Mouse (Mus musculus) spleen, adult 2 months (tissue): Measurements from ENCODE around the gene Ptgir. TPM values are rescaled to one million over a fixed set of nuclear protein-coding genes. Genes with fewer than 3 reads are reported as not detected.
A peak's percentile ranks its signal among the peaks of the same experiment; 100 is the strongest.

Experiments
- DNase-seq, 2 experiments: peaks; one replicate each; pipeline versions ENCODE4 v3.0.0 to v3.0.0-alpha.2; 2012 to 2021; ENCODE audit warnings: low spot score in 2 of 2, low read depth in 1 of 2
- H3K27ac ChIP-seq: fragments of 200-500 bp; 2 replicates; pipeline ENCODE4 v1.5.1; 2012; ENCODE audit warnings: low read length, inconsistent platforms; ENCODE audit not compliant: insufficient read depth
- H3K27me3 ChIP-seq: fragments of 200-500 bp; 2 replicates; pipeline ENCODE4 v1.6.1; 2012; ENCODE audit warnings: mild to moderate bottlenecking, moderate library complexity, low read length, inconsistent platforms; ENCODE audit not compliant: control insufficient read depth, insufficient read depth
- H3K36me3 ChIP-seq: fragments of 200-500 bp; 2 replicates; pipeline ENCODE4 v1.6.1; 2012; ENCODE audit warnings: mild to moderate bottlenecking, low read length, inconsistent platforms; ENCODE audit not compliant: control insufficient read depth, insufficient read depth
- H3K4me1 ChIP-seq: fragments of 200-500 bp; 2 replicates; pipeline ENCODE4 v1.6.1; 2011; ENCODE audit warnings: inconsistent platforms; ENCODE audit not compliant: control insufficient read depth, insufficient read depth, insufficient read length
- H3K4me3 ChIP-seq: fragments of 200-500 bp; 2 replicates; pipeline ENCODE4 v1.5.1; 2011; ENCODE audit warnings: mild to moderate bottlenecking, inconsistent platforms; ENCODE audit not compliant: insufficient read depth, insufficient read length; ENCODE audit errors: extremely low read depth
- CTCF ChIP-seq: fragments of 200-500 bp; IDR thresholded peaks from 2 replicates; pipeline ENCODE4 v1.5.1; 2011; ENCODE audit warnings: mild to moderate bottlenecking, inconsistent platforms; ENCODE audit not compliant: insufficient read depth, insufficient read length, insufficient replicate concordance; ENCODE audit errors: extremely low read depth
- POLR2A ChIP-seq: fragments of 200-500 bp; IDR thresholded peaks from 2 replicates; pipeline ENCODE4 v1.6.1; 2011; ENCODE audit warnings: low read depth, low read length, inconsistent platforms
- WGBS: fragments of 180-500 bp; shearing (Covaris S2); methylation state at CpG from one replicate; pipeline ENCODE4 v1.1.7; 2018; 5-methylcytosine and 5-hydroxymethylcytosine counted together
- polyA plus RNA-seq: library from polyadenylated mRNA; depleted of rRNA; stranded (reverse); fragments of >200 nt; gene quantifications from 2 replicates; pipeline ENCODE4 v1.2.3, GENCODE M21; 2012

The Ptgir gene
- polyA plus RNA-seq, 1 experiment, result 9.2 TPM

DNA sequence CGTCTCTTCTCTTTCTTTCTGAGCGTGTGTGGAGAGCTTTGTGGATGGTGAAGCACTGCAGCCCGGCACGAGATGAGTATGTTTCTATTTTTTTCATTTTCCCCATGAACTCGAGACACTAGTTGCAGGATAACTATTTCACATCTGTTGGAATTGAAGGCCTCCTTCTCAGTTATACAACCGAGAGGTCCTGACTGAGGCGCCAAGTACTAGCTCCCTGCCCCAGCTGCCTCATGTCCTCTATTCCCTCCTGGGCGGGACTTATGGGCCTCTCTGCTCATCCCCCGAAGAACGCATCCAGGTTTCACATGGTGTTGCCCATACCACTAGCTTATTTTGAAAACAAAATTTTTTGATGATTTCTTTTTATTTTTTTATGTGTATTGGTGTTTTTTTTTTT is 10.8 kb upstream of the Ptgir start:
- no peak for TF ChIP-seq CTCF
- no peak for TF ChIP-seq POLR2A
- no peaks in the 10 kb centered on the region for H3K36me3 ChIP-seq
- H3K4me1 ChIP-seq, result peaks cover 5% of the 10 kb centered on the region; the same call in 1 of the 2 replicates
- DNase-seq, result no peak
- H3K27ac ChIP-seq, result no peak overlapping the region
- peaks cover 7% of the 10 kb centered on the region; the same call in 1 of the 2 replicates for H3K27me3 ChIP-seq
- WGBS, result 43% methylated on average over 10 of the region's 10 CpGs
- no peak overlapping the region for H3K4me3 ChIP-seq

DNA sequence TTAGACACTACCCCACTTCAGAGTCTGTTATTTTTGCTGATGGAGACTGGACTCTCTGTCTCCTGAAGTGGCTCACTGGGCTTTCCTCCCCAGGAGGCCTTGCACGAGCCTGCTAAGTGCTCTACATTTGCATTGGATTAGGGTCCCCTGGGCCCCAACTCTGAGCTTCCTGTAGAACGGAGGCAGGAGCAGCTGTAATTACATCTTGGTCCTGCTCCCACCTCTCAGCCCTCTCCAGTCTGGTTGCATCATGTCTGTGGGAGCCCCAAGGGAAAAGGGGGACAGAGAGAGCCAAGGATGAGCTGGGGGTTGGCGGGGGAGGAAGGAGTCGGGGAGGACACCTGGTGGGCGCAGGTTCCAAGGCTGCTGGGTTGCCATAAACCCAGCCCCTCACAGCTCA is 5.8 kb upstream of the Ptgir start:
- no peak for TF ChIP-seq POLR2A
- TF ChIP-seq CTCF, result no peak
- Histone ChIP-seq H3K27ac (no peak overlapping the region), H3K4me1 (peaks cover 3% of the 10 kb centered on the region; the same call in 1 of the 2 replicates), H3K27me3 (no peaks in the 10 kb centered on the region), H3K36me3 (no peaks in the 10 kb centered on the region), H3K4me3 (no peak overlapping the region)
- WGBS, result 47% methylated on average over 5 of the region's 5 CpGs
- no peak for DNase-seq

DNA sequence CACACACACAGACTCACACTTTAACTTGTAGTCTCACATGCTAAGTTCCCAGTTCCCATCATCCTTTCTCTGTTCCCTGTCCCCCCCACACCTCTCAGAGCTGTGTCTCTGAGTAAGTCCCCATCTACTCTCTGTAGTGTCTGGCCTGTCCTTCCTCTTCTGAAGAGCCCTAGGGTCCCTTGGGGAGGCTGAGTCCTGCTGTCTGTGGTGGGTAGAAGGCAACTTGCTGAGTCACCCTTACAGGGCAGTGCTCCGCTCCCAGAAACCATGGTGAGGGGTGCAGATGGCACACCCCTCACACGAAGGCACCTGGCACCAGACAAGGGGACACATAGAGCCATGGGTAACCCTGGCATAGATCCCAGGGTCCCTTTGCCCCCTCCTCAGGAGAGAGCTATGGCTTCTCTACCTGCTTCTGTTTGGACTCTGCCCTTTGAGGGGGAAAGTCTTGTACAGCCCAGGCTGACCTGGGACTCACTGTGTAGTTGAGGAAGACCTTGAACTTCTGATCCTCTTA is 2.8 kb upstream of the Ptgir start:
- no peak for TF ChIP-seq POLR2A
- TF ChIP-seq CTCF, result no peak
- H3K4me3 ChIP-seq, result no peak overlapping the region
- peaks cover 17% of the 10 kb centered on the region for H3K4me1 ChIP-seq
- H3K27me3 ChIP-seq, result no peaks in the 10 kb centered on the region
- H3K27ac ChIP-seq, result no peak overlapping the region
- 26% methylated on average over 2 of the region's 2 CpGs for WGBS
- H3K36me3 ChIP-seq, result no peaks in the 10 kb centered on the region
- no peak for DNase-seq

DNA sequence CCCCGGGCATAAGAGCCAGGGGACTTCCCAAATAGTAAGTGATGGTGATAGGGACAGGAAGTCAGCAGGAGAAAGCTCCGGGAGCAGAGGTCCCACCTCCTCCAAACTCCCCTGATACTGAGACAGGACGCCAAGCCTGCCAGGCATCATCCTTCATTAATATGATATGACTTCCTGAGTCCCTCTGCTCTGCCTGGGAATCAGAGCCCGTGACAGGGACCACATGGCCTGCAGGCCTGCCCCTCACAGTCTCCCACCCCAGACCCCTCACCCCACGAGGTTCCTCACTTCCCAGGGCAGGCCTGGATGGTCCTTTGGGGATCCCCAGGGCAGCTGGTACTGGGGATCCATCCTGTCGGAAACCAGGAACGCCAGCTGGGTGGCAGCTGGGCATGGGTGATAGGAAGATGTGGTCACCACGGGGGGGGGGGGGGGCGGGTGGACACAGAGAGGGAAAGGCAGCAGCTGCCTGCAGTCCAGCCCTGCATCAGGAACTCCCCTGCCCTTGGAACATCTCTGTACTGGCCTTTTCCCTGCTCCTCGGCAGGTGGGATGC is 2.1 kb upstream of the Ptgir start:
- WGBS, result 66% methylated on average over 9 of the region's 10 CpGs
- H3K27ac ChIP-seq, result no peak overlapping the region
- no peaks in the 10 kb centered on the region for H3K27me3 ChIP-seq
- TF ChIP-seq CTCF (no peak), POLR2A (no peak)
- no peak overlapping the region for H3K4me3 ChIP-seq
- no peak for DNase-seq
- no peaks in the 10 kb centered on the region for H3K36me3 ChIP-seq
- peaks cover 17% of the 10 kb centered on the region for H3K4me1 ChIP-seq

DNA sequence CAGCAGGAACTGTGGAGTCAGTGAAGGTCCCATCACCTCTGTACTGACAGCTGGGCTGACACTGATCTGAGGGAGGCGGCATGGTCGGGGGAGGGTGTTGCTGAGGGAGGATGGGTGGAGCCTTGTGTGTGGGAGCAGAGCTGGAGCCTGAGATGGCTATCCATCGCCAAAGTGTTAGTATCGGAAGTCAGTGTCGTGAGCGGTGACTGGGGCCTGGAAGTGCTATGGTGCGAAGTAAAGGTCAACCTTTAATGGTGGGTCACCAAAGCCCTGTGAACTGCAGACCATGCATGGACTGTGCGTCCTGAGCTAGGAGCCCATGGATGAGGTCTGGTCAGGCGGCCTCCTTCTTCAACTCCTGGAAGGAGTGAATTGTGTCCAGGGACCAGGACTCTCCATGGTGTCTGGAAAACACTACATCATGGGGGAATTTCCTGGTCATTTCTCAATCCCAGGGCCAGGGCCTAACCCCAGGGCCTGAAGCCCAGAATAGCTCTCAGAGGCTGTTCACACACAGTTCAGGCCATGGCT is 734 bp upstream of the Ptgir start:
- H3K27me3 ChIP-seq, result no peaks in the 10 kb centered on the region
- TF ChIP-seq POLR2A (no peak), CTCF (no peak)
- whole genome bisulfite sequencing, result 78% methylated on average over 9 of the region's 9 CpGs
- no peak for DNase-seq
- H3K27ac ChIP-seq, result peak overlapping the region; percentile 49
- H3K4me1 ChIP-seq, result peaks cover 17% of the 10 kb centered on the region
- H3K4me3 ChIP-seq, result no peak overlapping the region
- no peaks in the 10 kb centered on the region for H3K36me3 ChIP-seq

DNA sequence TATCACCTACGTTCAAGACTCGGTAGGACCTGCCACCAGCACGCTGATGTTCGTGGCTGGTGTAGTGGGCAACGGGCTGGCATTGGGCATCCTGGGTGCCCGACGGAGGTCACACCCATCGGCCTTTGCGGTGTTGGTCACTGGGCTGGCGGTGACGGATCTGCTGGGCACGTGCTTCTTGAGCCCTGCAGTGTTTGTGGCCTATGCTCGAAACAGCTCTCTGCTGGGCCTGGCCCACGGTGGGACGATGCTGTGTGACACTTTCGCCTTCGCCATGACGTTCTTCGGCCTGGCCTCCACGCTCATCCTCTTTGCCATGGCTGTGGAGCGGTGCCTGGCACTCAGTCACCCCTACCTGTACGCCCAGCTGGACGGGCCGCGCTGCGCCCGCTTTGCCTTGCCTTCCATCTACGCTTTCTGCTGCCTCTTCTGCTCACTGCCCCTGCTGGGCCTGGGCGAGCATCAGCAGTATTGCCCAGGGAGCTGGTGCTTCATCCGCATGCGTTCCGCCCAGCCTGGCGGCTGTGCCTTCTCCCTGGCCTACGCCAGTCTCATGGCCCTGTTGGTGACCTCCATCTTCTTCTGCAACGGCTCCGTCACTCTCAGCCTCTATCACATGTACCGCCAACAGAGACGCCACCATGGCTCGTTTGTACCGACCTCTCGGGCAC is 734 bp downstream of the Ptgir start:
- no peak overlapping the region for H3K4me3 ChIP-seq
- DNase-seq, result no peak
- H3K27ac ChIP-seq, result peak overlapping the region; percentile 10; the same call in 1 of the 2 replicates
- WGBS, result 90% methylated on average over 41 of the region's 41 CpGs
- TF ChIP-seq POLR2A (no peak), CTCF (no peak)
- H3K4me1 ChIP-seq, result peaks cover 16% of the 10 kb centered on the region
- H3K36me3 ChIP-seq, result no peaks in the 10 kb centered on the region
- no peaks in the 10 kb centered on the region for H3K27me3 ChIP-seq

DNA sequence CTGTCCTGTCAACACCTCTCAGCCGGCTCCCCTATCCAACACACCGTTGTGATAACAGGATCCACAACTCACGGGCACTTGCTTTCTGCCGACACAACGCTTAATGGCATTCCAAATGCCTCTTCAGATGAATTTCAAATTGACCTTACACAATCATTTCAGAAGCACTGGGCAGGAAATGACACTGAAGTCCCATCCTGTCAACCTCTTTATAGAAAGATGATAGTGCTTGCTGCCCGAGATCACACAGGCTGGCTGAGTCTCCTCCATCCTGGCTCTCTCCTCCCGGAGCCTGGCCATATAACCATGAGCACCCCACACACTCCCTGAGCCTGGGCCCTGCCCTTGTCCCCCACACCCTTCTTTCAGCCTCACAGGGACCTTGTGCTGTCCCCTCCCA is 1.6 kb downstream of the Ptgir start:
- Histone ChIP-seq H3K27ac (peak overlapping the region; percentile 5; the same call in 1 of the 2 replicates), H3K4me3 (peak overlapping the region; percentile 23; the same call in 1 of the 2 replicates), H3K4me1 (peaks cover 14% of the 10 kb centered on the region), H3K27me3 (no peaks in the 10 kb centered on the region), H3K36me3 (no peaks in the 10 kb centered on the region)
- TF ChIP-seq POLR2A (no peak), CTCF (no peak)
- DNase-seq, result no peak
- WGBS, result 53% methylated on average over 7 of the region's 7 CpGs
